ENCODE assay signal across 12 mouse cellular contexts in the genomic region with DNA sequence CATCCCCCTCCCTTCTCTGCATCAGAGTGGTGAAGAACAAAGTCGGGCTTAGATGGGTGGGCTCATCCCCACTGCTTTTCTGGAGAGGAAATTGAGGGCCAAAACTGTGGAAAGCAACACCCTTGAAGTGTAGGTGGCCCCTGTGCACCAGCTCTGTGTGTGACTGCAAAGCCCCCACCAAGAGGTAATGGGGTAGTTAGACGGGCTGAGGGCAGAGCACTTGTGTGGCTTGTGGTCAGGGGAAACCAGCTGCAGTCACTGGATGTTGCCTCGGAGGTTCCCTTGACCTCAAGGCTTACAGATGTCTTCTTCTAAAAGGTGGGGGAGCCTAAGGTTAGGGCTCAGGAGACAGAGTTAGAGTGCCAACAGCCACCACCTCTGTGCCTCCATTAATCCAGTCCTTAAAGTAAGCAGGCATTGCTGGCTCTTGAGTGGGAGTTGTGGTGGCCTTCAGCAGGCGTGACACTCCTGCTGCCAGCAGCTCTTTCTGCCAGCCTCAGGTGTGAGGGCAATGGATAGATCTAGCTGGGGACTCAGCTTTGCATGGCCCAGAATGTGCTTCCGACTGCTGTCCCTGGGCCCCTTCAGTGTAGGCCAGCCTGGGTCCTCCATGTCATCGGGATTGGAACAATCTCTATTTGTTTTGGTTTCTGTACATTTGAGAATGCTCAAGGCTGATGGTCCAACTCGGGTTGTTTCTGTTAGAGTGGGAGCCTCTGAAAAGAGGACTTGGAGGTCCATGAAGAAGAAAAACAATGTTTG. TPM values are rescaled to one million over a fixed set of nuclear protein-coding genes. Genes with fewer than 3 reads are reported as not detected.
DNase-seq lines count a peak whose midpoint lies in the region; ATAC-seq and TF ChIP-seq lines count a peak whose summit lies in the region.
"Had no signal": no experiment of that assay in that cellular context is flagged by ENCODE, and none has a peak within 500 bp of the region (broad histone marks: within the 10 kb centered on the region; RNA-seq: fewer than 3 reads in every experiment).

No protein-coding gene starts in this region.

- peak overlapping the region; percentile 53 for H3K9ac ChIP-seq in heart, adult 2 months (ENCODE audit: low read depth, low read length)
- no peak overlapping the region for H3K9ac ChIP-seq in liver, adult 2 months (ENCODE audit: low read depth, low read length)
- H3K9ac ChIP-seq: lung, embryonic 14.5 days had no signal

- peaks cover 38% of the 10 kb centered on the region for H3K4me1 ChIP-seq in heart, adult 2 months (ENCODE audit: control insufficient read depth, insufficient read depth, low read length)
- peaks cover 4% of the 10 kb centered on the region for H3K4me1 ChIP-seq in liver, adult 2 months (ENCODE audit: control insufficient read depth, insufficient read depth, low read length)
- no peaks in the 10 kb centered on the region; the same call in 1 of the 2 replicates for H3K4me1 ChIP-seq in midbrain, embryonic 10.5 days

- peaks cover 30% of the 10 kb centered on the region for H3K36me3 ChIP-seq in heart, adult 2 months (ENCODE audit: control insufficient read depth, insufficient read depth, low read length)
- peaks cover 27% of the 10 kb centered on the region; the same call in 1 of the 2 replicates for H3K36me3 ChIP-seq in liver, adult 2 months (ENCODE audit: control insufficient read depth, insufficient read depth, low read length)
- peaks cover 100% of the 10 kb centered on the region for H3K36me3 ChIP-seq in midbrain, embryonic 10.5 days

- H3K27ac ChIP-seq in heart, adult 2 months: peak overlapping the region; percentile 97
- H3K27ac ChIP-seq in liver, adult 2 months (replicated peaks; ENCODE audit: insufficient read depth, low read depth, low read length): peak overlapping the region; percentile 2; the same call in 1 of the 2 replicates
- H3K27ac ChIP-seq in midbrain, embryonic 10.5 days (replicated peaks): no peak overlapping the region

- H3K27me3 ChIP-seq in heart, adult 2 months (ENCODE audit: control insufficient read depth, insufficient read depth, low read length): no peaks in the 10 kb centered on the region
- H3K27me3 ChIP-seq in liver, adult 2 months (ENCODE audit: control insufficient read depth, insufficient read depth, low read length): no peaks in the 10 kb centered on the region
- no peaks in the 10 kb centered on the region for H3K27me3 ChIP-seq in midbrain, embryonic 10.5 days (ENCODE audit: low read depth, poor library complexity, severe bottlenecking)

- no peaks in the 10 kb centered on the region for H3K9me3 ChIP-seq in midbrain, embryonic 10.5 days (replicated peaks)

- peak; percentile 14 to 46 for DNase-seq in heart, adult 2 months
- DNase-seq in heart, adult 9 months (ENCODE audit: low spot score in 2 of 2): no peak
- DNase-seq in liver, adult 2 months (ENCODE audit: extremely low read depth, low read depth, low spot score): no peak
- no peak for DNase-seq in liver
- DNase-seq in naive thymus-derived CD4-positive, alpha-beta T cell, adult 2 months (ENCODE audit: low read depth): peak; percentile 25
- DNase-seq in midbrain, embryonic 10.5 days (ENCODE audit: low spot score): no peak
- DNase-seq in adrenal gland, postnatal 36 days: no peak
- DNase-seq: cerebellum, postnatal 14 days had no signal

- intact Hi-C loops in heart, adult 2 months (cut with DNase I): loop anchor here (1.0 kb wide), 1 partner anchor 16 kb away; no protein-coding TSS in a partner anchor

- no peak for TF ChIP-seq CTCF in heart, adult 2 months (IDR thresholded peaks at IDR 0.05)
- no peak for TF ChIP-seq CTCF in liver, adult 2 months (IDR thresholded peaks at IDR 0.05; ENCODE audit: low read depth, low read length)

- no peak for TF ChIP-seq EP300 in heart, adult 2 months (IDR thresholded peaks at IDR 0.05; ENCODE audit: insufficient read depth, low read depth, low read length)

- H3K79me2 ChIP-seq in heart, adult 2 months (replicated peaks; ENCODE audit: control insufficient read depth, insufficient read depth, low read length): peaks cover 7% of the 10 kb centered on the region
- H3K79me2 ChIP-seq in liver, adult 2 months (ENCODE audit: control insufficient read depth, insufficient read depth, low read length): peaks cover 41% of the 10 kb centered on the region

- no peak overlapping the region for H3K4me3 ChIP-seq in heart, adult 2 months
- H3K4me3 ChIP-seq in liver, adult 2 months (ENCODE audit: insufficient read depth, low read depth, low read length): no peak overlapping the region
- no peak overlapping the region for H3K4me3 ChIP-seq in midbrain, embryonic 10.5 days
- H3K4me3 ChIP-seq: erythroblast, embryonic 14.5 days had no signal

- 45% methylated on average over 7 of the region's 7 CpGs for WGBS in heart, adult 2 months
- 70% methylated on average over 7 of the region's 7 CpGs for WGBS in liver, adult 2 months
- whole genome bisulfite sequencing in midbrain, embryonic 10.5 days: 89% methylated on average over 7 of the region's 7 CpGs

- no peak for TF ChIP-seq POLR2A in heart, adult 2 months (IDR thresholded peaks at IDR 0.05; ENCODE audit: insufficient read depth, low read depth, low read length)
- TF ChIP-seq POLR2A in liver, adult 2 months (IDR thresholded peaks at IDR 0.05; ENCODE audit: extremely low read depth, insufficient read depth, low read length): no peak

- peak; percentile 66 for ATAC-seq in granulocyte monocyte progenitor cell, adult 5-6 weeks (replicated peaks; ENCODE audit: poor library complexity, severe bottlenecking)

RNA-seq across cellular contexts. Expression of a gene that starts 8.1 kb away (rescaled TPM):
- 100 to 1,000 TPM; 112 to 148 TPM for total RNA-seq in heart, adult 2 months (2021)
- 108 and 180 TPM in 2 replicates for polyA plus RNA-seq in heart, adult 2 months (2012; rRNA removed)
- 87.4 and 97.7 TPM in 2 replicates for total RNA-seq in liver, adult 2 months (2014; rRNA removed)
- polyA plus RNA-seq in liver, adult 2 months (2012; rRNA removed): 154 and 158 TPM in 2 replicates
- 0.99 and 1.2 TPM in 2 replicates for total RNA-seq in granulocyte monocyte progenitor cell, adult 5-6 weeks (2014; fragmentation: Nextera tagmentation)
- 0.22 and 1.5 TPM in 2 replicates for total RNA-seq in granulocyte monocyte progenitor cell, adult 5-6 weeks (2017)
- polyA plus RNA-seq in midbrain, embryonic 10.5 days (2016; fragmentation: Nextera tagmentation; extraction: Ambion mirVana): 2.7 and 4.7 TPM in 2 replicates
- total RNA-seq in adrenal gland, postnatal 36 days (2021): 10 to 100 TPM; 15.3 to 19.5 TPM

RNA-seq across cellular contexts. Expression of a gene that starts 17.5 kb away (rescaled TPM):
- total RNA-seq in heart, adult 2 months (2021): 1 to 10 TPM; 4.6 to 6.0 TPM
- polyA plus RNA-seq in heart, adult 2 months (2012; rRNA removed): 7.6 and 14.7 TPM in 2 replicates
- 4.2 and 5.1 TPM in 2 replicates for total RNA-seq in liver, adult 2 months (2014; rRNA removed)
- polyA plus RNA-seq in liver, adult 2 months (2012; rRNA removed): 5.9 and 8.6 TPM in 2 replicates
- total RNA-seq in granulocyte monocyte progenitor cell, adult 5-6 weeks (2014; fragmentation: Nextera tagmentation): not detected in 2 replicates
- not detected in 2 replicates for total RNA-seq in granulocyte monocyte progenitor cell, adult 5-6 weeks (2017)
- polyA plus RNA-seq in midbrain, embryonic 10.5 days (2016; fragmentation: Nextera tagmentation; extraction: Ambion mirVana): 0.10 TPM in 2 replicates
- total RNA-seq in adrenal gland, postnatal 36 days (2021): 1 to 10 TPM; 1.3 to 2.1 TPM
- polyA plus RNA-seq: erythroblast, embryonic 14.5 days had no signal

RNA-seq across cellular contexts. Expression of a gene that starts 20.4 kb away (rescaled TPM):
- 10 to 100 TPM; 68.2 to 83.3 TPM for total RNA-seq in heart, adult 2 months (2021)
- polyA plus RNA-seq in heart, adult 2 months (2012; rRNA removed): 46.4 and 49.1 TPM in 2 replicates
- 8.5 and 14.0 TPM in 2 replicates for total RNA-seq in liver, adult 2 months (2014; rRNA removed)
- polyA plus RNA-seq in liver, adult 2 months (2012; rRNA removed): 22.6 and 24.1 TPM in 2 replicates
- 5.8 and 6.6 TPM in 2 replicates for total RNA-seq in granulocyte monocyte progenitor cell, adult 5-6 weeks (2014; fragmentation: Nextera tagmentation)
- 5.3 and 8.7 TPM in 2 replicates for total RNA-seq in granulocyte monocyte progenitor cell, adult 5-6 weeks (2017)
- 40.8 and 43.7 TPM in 2 replicates for polyA plus RNA-seq in midbrain, embryonic 10.5 days (2016; fragmentation: Nextera tagmentation; extraction: Ambion mirVana)
- 10 to 100 TPM; 57.6 to 75.2 TPM for total RNA-seq in adrenal gland, postnatal 36 days (2021)

RNA-seq across cellular contexts. Expression of a gene that starts 23.0 kb away (rescaled TPM):
- total RNA-seq in heart, adult 2 months (2021): 1 to 10 TPM; 2.6 to 6.3 TPM
- not detected in 2 replicates for polyA plus RNA-seq in heart, adult 2 months (2012; rRNA removed)
- total RNA-seq in liver, adult 2 months (2014; rRNA removed): not detected in 2 replicates
- not detected in 2 replicates for polyA plus RNA-seq in liver, adult 2 months (2012; rRNA removed)
- 3.1 and 19.1 TPM in 2 replicates for total RNA-seq in granulocyte monocyte progenitor cell, adult 5-6 weeks (2014; fragmentation: Nextera tagmentation)
- not detected in 2 replicates for total RNA-seq in granulocyte monocyte progenitor cell, adult 5-6 weeks (2017)
- not detected in 2 replicates for polyA plus RNA-seq in midbrain, embryonic 10.5 days (2016; fragmentation: Nextera tagmentation; extraction: Ambion mirVana)
- total RNA-seq in adrenal gland, postnatal 36 days (2021): not detected
- polyA plus RNA-seq: erythroblast, embryonic 14.5 days; intestine, embryonic 14.5 days; lung, embryonic 14.5 days had no signal

RNA-seq across cellular contexts. Expression of a gene that starts 28.3 kb away (rescaled TPM):
- 10 to 100 TPM; 21.6 to 25.3 TPM for total RNA-seq in heart, adult 2 months (2021)
- 23.9 and 35.1 TPM in 2 replicates for polyA plus RNA-seq in heart, adult 2 months (2012; rRNA removed)
- 12.2 and 14.7 TPM in 2 replicates for total RNA-seq in liver, adult 2 months (2014; rRNA removed)
- 20.3 and 20.6 TPM in 2 replicates for polyA plus RNA-seq in liver, adult 2 months (2012; rRNA removed)
- total RNA-seq in granulocyte monocyte progenitor cell, adult 5-6 weeks (2014; fragmentation: Nextera tagmentation): 6.1 and 7.5 TPM in 2 replicates
- total RNA-seq in granulocyte monocyte progenitor cell, adult 5-6 weeks (2017): 12.1 and 15.1 TPM in 2 replicates
- polyA plus RNA-seq in midbrain, embryonic 10.5 days (2016; fragmentation: Nextera tagmentation; extraction: Ambion mirVana): 27.3 and 29.4 TPM in 2 replicates
- total RNA-seq in adrenal gland, postnatal 36 days (2021): 10 to 100 TPM; 42.8 to 51.3 TPM

Comparison
In these comparisons a context has a peak if more than half of its experiments do, and no peak if none do; other contexts are left out.
1. DNase-seq: peak in heart, adult 2 months (2 of 2) and naive thymus-derived CD4-positive, alpha-beta T cell, adult 2 months (single experiment); none in heart, adult 9 months (0 of 2), liver, adult 2 months (single experiment), liver (single experiment), midbrain, embryonic 10.5 days (single experiment) and adrenal gland, postnatal 36 days (0 of 2).
2. RNA of a gene that starts 8.1 kb away (total RNA-seq): 112 to 148 TPM in heart, adult 2 months, 87.4 to 97.7 TPM in liver, adult 2 months and 15.3 to 19.5 TPM in adrenal gland, postnatal 36 days; 0.22 to 1.5 TPM in granulocyte monocyte progenitor cell, adult 5-6 weeks; every median in the first group is over 4 times any median in the second.